Mouse (Mus musculus) ES-E14 (cell line): ENCODE data around the gene Pld6.

Experiments used
- MAFK ChIP-seq: IDR thresholded peaks from 2 replicates; pipeline ENCODE4 v1.6.1; 2014; ENCODE audit warnings: mild to moderate bottlenecking, low read depth, low read length, inconsistent platforms; ENCODE audit not compliant: insufficient read depth
- ZNF384 ChIP-seq: IDR thresholded peaks from 2 replicates; pipeline ENCODE4 v1.6.1; 2012; ENCODE audit warnings: low read depth, low read length, inconsistent platforms

DNA sequence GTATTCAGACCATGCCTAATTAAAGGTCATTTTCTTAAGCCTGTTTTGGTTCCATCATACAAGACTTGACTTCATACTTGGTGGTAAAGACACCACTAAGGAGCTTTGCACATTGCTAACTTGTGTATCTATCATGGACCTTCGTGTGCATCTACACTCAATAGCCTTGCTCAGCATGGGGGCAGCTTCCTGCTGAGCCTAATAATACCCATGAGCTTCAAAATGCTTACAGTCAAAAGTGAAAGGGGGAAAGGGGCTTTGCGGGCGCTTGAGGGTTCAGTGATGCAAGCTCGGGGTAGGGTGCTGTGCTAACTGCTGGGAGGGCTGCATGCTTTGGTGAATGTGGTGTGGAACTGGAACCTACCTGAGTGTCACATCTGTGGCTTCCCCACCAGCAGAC lies 31.1 kb downstream of the Pld6 start:
- TF ChIP-seq MAFK (no peak), ZNF384 (no peak)
